Mouse (Mus musculus) forebrain, embryonic 10.5 days (tissue): Measurements from ENCODE around the gene Cdc20. TPM values are rescaled to one million over a fixed set of nuclear protein-coding genes. Genes with fewer than 3 reads are reported as not detected.

Experiments
- DNase-seq: peaks from one replicate; pipeline ENCODE4 v3.0.0-alpha.2; 2017; ENCODE audit warnings: low spot score; ENCODE audit errors: extremely low spot score
- H3K27ac ChIP-seq: fragments of 300-500 bp; sonication (generic); 2 replicates; pipeline ENCODE4 v1.5.1; 2016; ENCODE audit warnings: mild to moderate bottlenecking
- H3K27me3 ChIP-seq: fragments of 300-500 bp; sonication (generic); 2 replicates; pipeline ENCODE4 v1.6.1; 2016; ENCODE audit warnings: mild to moderate bottlenecking; ENCODE audit not compliant: poor library complexity, severe bottlenecking
- H3K36me3 ChIP-seq: fragments of 300-500 bp; sonication (generic); replicated peaks from 2 replicates; pipeline ENCODE4 v1.6.1; 2016; ENCODE audit warnings: mild to moderate bottlenecking, moderate library complexity
- H3K4me1 ChIP-seq: fragments of 300-500 bp; sonication (generic); 2 replicates; pipeline ENCODE4 v1.6.1; 2016
- H3K4me3 ChIP-seq: fragments of 300-500 bp; sonication (generic); 2 replicates; pipeline ENCODE4 v1.5.1; 2016; ENCODE audit warnings: mild to moderate bottlenecking, moderate library complexity
- H3K9me3 ChIP-seq: fragments of 300-500 bp; sonication (generic); 2 replicates; pipeline ENCODE4 v1.6.1; 2016; ENCODE audit warnings: mild to moderate bottlenecking, moderate library complexity
- WGBS: fragments of 180-500 bp; shearing (Covaris S2); methylation state at CpG from one replicate; pipeline ENCODE4 v1.1.7; 2016; 5-methylcytosine and 5-hydroxymethylcytosine counted together
- polyA plus RNA-seq: library from polyadenylated mRNA; unstranded; fragments of >200 nt; fragmentation: Nextera tagmentation; extraction: Ambion mirVana; gene quantifications from 2 replicates; pipeline ENCODE4 v1.2.1, GENCODE M21; 2016

Gene Cdc20
- polyA plus RNA-seq, 1 experiment from 2014 or later, result 446 TPM

DNA sequence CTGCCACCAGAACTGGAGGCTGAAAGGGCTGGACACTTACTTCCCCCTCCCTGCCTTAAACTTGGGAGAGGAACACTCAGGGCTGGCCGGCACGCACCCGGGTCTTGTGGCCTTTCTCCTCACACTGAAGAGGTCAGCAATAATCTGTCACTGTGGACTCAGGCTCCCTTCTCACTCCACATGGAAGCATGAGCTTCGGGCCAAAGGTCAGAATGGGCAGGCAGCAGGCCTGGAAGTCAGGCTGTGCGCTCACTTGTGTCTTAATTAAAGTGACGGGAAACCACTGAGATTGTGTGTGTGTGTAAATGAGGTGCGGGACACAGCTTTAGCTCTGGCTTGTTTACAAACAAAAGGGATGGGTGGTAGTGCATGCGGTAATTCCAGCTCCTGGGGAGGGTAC lies 4.8 kb downstream of the Cdc20 start:
- H3K9me3 ChIP-seq, result no peaks in the 10 kb centered on the region
- no peak overlapping the region for H3K4me3 ChIP-seq
- no peak for DNase-seq
- 85% methylated on average over 8 of the region's 8 CpGs for WGBS
- H3K27me3 ChIP-seq, result no peaks in the 10 kb centered on the region
- peaks cover 68% of the 10 kb centered on the region for H3K36me3 ChIP-seq
- H3K4me1 ChIP-seq, result peaks cover 69% of the 10 kb centered on the region
- no peak overlapping the region for H3K27ac ChIP-seq

GRCm38 (mm10) chr4:118429215-118429895 lies 7.8 kb downstream of the Cdc20 start:
- peak overlapping the region; percentile 92; the same call in 1 of the 2 replicates for H3K27ac ChIP-seq
- peaks cover 47% of the 10 kb centered on the region for H3K4me1 ChIP-seq
- H3K9me3 ChIP-seq, result no peaks in the 10 kb centered on the region
- H3K36me3 ChIP-seq, result peaks cover 50% of the 10 kb centered on the region
- no peaks in the 10 kb centered on the region for H3K27me3 ChIP-seq
- H3K4me3 ChIP-seq, result peak overlapping the region; percentile 79
- WGBS, result 59% methylated on average over 7 of the region's 7 CpGs
- DNase-seq, result no peak

GRCm38 (mm10) chr4:118428531-118429214 lies 8.5 kb downstream of the Cdc20 start:
- DNase-seq, result no peak
- H3K27ac ChIP-seq, result peak overlapping the region; percentile 92
- peaks cover 48% of the 10 kb centered on the region for H3K36me3 ChIP-seq
- no peaks in the 10 kb centered on the region for H3K9me3 ChIP-seq
- H3K27me3 ChIP-seq, result no peaks in the 10 kb centered on the region
- peak overlapping the region; percentile 79 for H3K4me3 ChIP-seq
- peaks cover 40% of the 10 kb centered on the region for H3K4me1 ChIP-seq
- 58% methylated on average over 15 of the region's 15 CpGs for WGBS

DNA sequence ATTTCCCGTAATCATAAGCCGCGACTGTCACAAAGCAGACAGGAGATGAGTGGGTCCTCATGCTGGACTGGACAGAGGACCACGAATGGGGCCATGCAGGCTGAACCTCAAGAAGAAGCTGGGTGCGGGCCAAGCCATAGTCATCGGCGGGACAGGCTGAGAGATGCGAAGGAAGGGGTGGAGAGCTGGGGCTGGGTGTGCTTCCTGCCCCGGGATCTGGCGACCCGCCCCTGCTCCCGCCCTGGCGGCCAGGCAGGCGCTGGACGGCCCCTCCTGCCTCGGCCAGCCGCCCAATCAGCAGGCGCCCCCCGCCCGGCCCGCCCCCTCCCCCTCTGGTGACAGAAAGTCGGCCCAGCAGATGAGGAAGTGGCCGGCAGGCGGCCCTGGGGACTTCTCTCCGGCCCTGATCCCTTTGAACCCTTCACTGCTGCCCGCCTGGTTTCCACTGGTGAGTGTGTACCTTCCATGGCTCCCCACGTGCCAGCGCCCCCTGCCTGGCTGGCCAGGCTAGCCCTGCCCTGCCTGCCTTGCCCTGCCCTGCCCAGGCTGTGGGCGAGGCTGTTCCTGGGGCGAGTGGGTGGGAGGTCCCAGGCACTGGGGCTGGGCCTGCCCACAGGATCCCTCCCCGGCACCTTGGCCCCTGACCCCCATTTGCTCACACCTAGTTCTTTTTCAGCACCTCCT lies 9.2 kb downstream of the Cdc20 start, which contains the start of gene Elovl1:
Elovl1 (plus strand) TSS at position 326 of the 684 bp plus-strand sequence.
- peak; percentile 89 for DNase-seq
- Histone ChIP-seq H3K27me3 (no peaks in the 10 kb centered on the region), H3K9me3 (no peaks in the 10 kb centered on the region), H3K27ac (peak within 1 kb of the TSS; percentile 92), H3K36me3 (peaks cover 46% of the 10 kb centered on the region), H3K4me1 (peaks cover 35% of the 10 kb centered on the region), H3K4me3 (peak within 1 kb of the TSS; percentile 79)
- WGBS, result under 1% methylated on average over 31 of the region's 31 CpGs

DNA sequence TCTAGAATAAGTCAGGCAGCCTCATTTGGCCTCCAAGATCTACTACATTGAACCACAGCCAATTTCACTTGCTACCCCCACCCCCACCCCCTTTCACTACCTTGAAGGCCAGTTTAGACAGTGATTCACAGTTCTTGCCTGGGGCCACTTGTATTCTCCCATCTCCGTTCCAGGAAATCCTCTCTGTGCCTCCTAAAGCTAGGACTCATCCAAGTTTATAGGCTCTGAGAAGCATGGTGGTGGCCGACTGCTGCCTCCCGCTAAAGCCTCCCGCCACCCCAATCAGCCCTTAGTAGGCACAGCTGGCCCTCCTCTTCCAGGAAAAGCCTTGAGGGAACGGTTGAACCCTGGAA lies 9.8 kb downstream of the Cdc20 start:
- H3K27ac ChIP-seq, result peak overlapping the region; percentile 92
- H3K9me3 ChIP-seq, result no peaks in the 10 kb centered on the region
- peak overlapping the region; percentile 79 for H3K4me3 ChIP-seq
- peaks cover 41% of the 10 kb centered on the region for H3K36me3 ChIP-seq
- no peak for DNase-seq
- H3K4me1 ChIP-seq, result peaks cover 33% of the 10 kb centered on the region
- 4% methylated on average over 5 of the region's 5 CpGs for WGBS
- no peaks in the 10 kb centered on the region for H3K27me3 ChIP-seq

DNA sequence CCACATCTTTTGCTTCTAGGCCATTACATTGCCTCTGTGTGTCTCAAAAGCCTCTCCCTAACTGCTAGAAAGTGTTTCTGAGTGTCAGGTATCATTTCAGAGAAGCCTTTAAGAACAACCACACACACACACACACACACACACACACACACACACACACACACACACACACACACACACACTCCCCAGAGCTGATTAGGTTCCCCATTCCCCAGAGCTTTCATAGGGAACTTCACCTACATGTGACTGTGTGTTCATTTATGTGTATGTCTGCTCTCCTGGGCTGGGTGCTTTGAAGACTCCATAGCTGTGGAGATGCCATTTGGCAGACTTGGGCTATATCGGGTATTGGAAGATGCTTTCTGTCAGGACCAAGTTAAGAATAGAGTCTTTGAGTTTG lies 11.8 kb downstream of the Cdc20 start:
- H3K27me3 ChIP-seq, result no peaks in the 10 kb centered on the region
- DNase-seq, result no peak

DNA sequence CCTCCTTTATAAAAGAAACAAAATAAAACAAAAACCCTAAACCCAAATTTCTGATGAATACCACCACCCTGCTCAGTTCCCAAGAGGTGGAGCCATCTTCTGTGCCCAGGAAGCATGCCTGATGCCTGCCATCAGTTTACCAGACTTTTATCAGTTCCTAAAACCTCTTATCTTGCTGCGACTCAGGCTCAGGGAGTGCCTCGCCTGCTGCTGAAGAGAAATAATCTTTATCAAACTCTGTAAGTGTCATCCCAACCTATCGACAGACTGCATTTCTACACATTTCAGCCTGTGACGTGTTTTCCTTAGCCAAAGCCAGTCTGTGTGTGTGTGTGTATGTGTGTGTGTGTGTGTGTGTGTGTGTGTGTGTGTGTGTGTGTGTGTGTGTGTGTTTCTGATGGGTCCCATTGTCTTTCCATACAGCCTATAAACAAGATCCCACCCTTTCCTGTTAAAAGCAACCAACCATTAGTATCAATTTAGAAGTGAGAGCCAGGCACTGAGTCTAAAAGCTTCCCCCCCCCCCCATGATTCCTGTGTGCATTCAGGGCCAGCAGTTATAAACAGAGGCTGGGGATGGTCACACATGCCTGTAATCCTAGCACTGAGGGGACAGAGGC lies 12.5 kb downstream of the Cdc20 start:
- H3K27ac ChIP-seq, result no peak overlapping the region
- no peak overlapping the region for H3K4me3 ChIP-seq
- DNase-seq, result no peak
- H3K36me3 ChIP-seq, result peaks cover 38% of the 10 kb centered on the region
- 93% methylated on average over 4 of the region's 4 CpGs for WGBS
- H3K4me1 ChIP-seq, result peaks cover 27% of the 10 kb centered on the region
- no peaks in the 10 kb centered on the region for H3K9me3 ChIP-seq
- no peaks in the 10 kb centered on the region for H3K27me3 ChIP-seq

More for the DNA sequence above, 11.8 kb downstream of the Cdc20 start:
- WGBS, result 89% methylated on average over 1 of the region's 1 CpGs
- Histone ChIP-seq H3K27ac (no peak overlapping the region), H3K4me1 (peaks cover 31% of the 10 kb centered on the region), H3K4me3 (no peak overlapping the region), H3K9me3 (no peaks in the 10 kb centered on the region), H3K36me3 (peaks cover 38% of the 10 kb centered on the region)

DNA sequence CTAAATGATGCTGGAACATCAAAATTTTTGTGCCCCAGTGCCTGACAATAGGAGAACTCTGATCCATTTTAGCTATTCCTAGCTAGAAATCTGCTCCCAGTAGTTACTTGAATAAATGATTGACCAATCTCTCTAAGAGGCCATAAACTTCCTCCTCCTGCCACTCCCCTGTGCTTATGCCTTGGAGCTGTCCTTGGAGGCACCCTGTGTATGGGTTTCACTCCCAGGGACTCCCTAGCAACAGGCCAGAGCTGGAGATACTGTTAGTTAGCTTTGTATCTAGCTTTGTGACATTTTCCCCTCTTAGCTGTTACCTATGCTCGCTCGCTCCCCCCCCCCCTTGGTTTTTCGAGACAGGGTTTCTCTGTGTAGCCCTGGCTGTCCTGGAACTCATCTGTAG lies 15.8 kb downstream of the Cdc20 start:
- Histone ChIP-seq H3K4me3 (no peak overlapping the region), H3K9me3 (no peaks in the 10 kb centered on the region), H3K4me1 (no peaks in the 10 kb centered on the region; the same call in 1 of the 2 replicates), H3K27ac (no peak overlapping the region), H3K27me3 (no peaks in the 10 kb centered on the region), H3K36me3 (peaks cover 69% of the 10 kb centered on the region)
- 96% methylated on average over 3 of the region's 3 CpGs for WGBS
- no peak for DNase-seq

DNA sequence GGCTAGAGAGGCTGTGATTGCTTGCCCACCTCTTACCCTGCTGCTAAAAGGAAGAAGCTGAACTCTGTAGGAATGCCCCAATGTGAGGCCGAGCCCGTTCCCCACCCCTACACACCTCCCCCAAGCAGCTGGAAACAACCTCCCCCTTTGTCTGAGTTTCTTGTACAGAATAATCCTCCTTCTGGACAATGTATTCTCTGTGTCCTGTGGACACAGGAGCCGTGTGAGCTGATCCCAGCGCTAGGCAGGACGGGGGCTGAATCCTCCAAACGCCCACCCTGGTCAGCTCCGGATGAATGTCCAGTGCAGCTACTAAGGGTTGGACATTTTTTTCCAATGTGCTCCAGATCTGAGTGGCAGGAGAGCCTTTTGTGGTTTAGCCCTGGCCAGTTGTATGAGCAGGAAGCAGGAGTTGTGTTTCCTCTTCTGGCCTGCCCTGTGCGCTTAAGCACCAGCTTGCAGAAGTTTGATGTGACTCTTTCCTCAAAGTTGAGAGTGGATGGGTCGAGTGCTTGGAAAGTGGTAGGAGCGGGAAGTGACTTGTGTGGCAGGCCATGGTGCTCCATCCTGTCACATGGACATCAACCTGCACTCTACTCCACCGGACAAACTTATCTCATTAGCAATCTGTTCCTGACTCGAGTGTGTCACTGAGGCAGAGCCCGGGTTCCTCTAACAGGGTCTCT lies 19.9 kb downstream of the Cdc20 start:
- WGBS, result 85% methylated on average over 13 of the region's 13 CpGs
- H3K4me1 ChIP-seq, result no peaks in the 10 kb centered on the region; the same call in 1 of the 2 replicates
- H3K27me3 ChIP-seq, result no peaks in the 10 kb centered on the region
- no peaks in the 10 kb centered on the region for H3K9me3 ChIP-seq
- peaks cover 99% of the 10 kb centered on the region for H3K36me3 ChIP-seq
- no peak overlapping the region for H3K4me3 ChIP-seq
- no peak for DNase-seq
- H3K27ac ChIP-seq, result no peak overlapping the region

DNA sequence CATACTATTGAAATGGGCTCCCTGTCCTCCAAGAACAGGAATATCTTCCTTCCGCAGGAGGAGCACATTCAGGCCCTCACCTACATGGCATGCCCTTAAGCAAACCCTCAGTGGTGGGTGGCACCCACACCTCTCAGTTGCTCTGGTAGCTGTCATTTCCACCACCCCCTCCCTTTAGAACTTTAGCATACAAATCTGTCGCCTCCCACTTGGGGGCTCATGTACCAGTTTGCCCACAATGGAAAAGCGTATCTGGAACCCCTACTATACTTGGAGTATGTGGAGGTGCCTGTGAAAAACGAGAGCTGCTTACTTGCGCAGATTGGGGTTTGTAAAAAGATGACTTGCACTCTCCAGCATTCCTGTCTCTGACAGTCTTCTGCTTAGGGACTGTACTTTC lies 20.8 kb downstream of the Cdc20 start:
- peaks cover 100% of the 10 kb centered on the region for H3K36me3 ChIP-seq
- no peak overlapping the region for H3K4me3 ChIP-seq
- no peak overlapping the region for H3K27ac ChIP-seq
- no peaks in the 10 kb centered on the region for H3K27me3 ChIP-seq
- DNase-seq, result no peak
- WGBS, result 97% methylated on average over 5 of the region's 5 CpGs
- no peaks in the 10 kb centered on the region for H3K9me3 ChIP-seq
- no peaks in the 10 kb centered on the region; the same call in 1 of the 2 replicates for H3K4me1 ChIP-seq

DNA sequence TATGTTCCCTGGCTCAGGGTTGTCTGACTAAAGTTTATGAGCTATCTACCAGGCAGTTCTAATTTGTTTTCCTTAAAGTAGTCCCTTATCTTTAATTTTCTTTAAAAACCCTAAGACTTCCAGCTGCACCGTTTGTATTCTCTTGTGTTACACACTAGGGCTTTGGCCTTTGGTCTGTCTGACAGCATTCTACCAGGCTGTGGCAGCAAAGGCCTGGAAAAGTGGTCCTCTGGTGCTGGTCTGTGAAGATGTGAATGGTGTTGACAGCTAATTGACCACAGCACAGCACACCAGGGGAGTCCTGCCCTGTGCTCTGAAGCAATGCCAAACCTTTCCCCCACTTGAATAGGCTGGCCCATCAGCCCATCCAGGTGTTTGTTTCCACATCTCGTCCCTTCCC lies 21.4 kb downstream of the Cdc20 start:
- WGBS, result 90% methylated on average over 2 of the region's 2 CpGs
- no peak for DNase-seq
- Histone ChIP-seq H3K4me3 (no peak overlapping the region), H3K36me3 (peaks cover 100% of the 10 kb centered on the region), H3K27ac (no peak overlapping the region), H3K4me1 (no peaks in the 10 kb centered on the region; the same call in 1 of the 2 replicates), H3K27me3 (no peaks in the 10 kb centered on the region), H3K9me3 (no peaks in the 10 kb centered on the region)

- no peak for DNase-seq
- Histone ChIP-seq H3K4me1 (peaks cover 14% of the 10 kb centered on the region), H3K27ac (no peak overlapping the region), H3K36me3 (peaks cover 80% of the 10 kb centered on the region), H3K27me3 (no peaks in the 10 kb centered on the region), H3K4me3 (no peak overlapping the region), H3K9me3 (no peaks in the 10 kb centered on the region)
- 95% methylated on average over 5 of the region's 5 CpGs for WGBS
Observed at GRCm38 (mm10) chr4:118413553-118413952, 23.6 kb downstream of the Cdc20 start.
